Mouse (Mus musculus) erythroblast, embryonic 14.5 days (primary cell): ENCODE measurements around the gene Sel1l3.

Experiments
- GATA1 ChIP-seq: IDR thresholded peaks from 2 replicates; pipeline ENCODE4 v1.6.1; 2012; ENCODE audit warnings: low read length, inconsistent platforms, mixed read lengths
- TAL1 ChIP-seq: IDR thresholded peaks from 3 replicates; pipeline ENCODE4 v1.6.1; 2012; ENCODE audit warnings: low read length, inconsistent platforms, mixed read lengths

DNA sequence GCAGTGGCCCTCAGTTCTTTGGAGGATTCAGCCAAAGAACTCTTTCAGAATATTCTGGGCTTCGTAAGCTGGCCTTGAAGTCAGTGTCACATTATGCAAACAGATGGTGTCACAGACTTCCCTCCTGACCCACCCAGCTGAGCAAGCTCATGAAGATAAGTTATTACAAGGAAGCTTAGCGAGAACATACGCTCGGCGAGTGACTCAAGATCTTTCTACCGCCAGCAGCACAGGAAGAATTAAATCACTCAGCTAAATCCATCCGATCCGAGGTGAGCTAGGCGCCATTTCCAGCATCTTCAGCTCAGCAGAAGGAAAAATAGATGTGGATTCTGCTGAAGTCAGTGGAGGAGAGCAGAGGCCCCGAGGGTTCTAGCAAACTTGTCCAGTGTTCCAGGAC is 26.5 kb downstream of the Sel1l3 start:
- TF ChIP-seq GATA1 (no peak), TAL1 (no peak)
